Mouse (Mus musculus) forebrain, embryonic 11.5 days (tissue): ENCODE results near the gene Klhl9. TPM values are rescaled to one million over a fixed set of nuclear protein-coding genes. Genes with fewer than 3 reads are reported as not detected.
"Not testable (repeated sequence)": the region's sequence is repeated elsewhere in the genome, so short reads cannot be mapped to it uniquely, and the experiment has no call there.

Experiments
- ATAC-seq: fragments of 200-750 bp; cut with Nextera tagmentation; replicated peaks from 2 replicates; pipeline ENCODE4 v1.8.0; 2017; ENCODE audit warnings: moderate TSS enrichment; ENCODE audit not compliant: low FRiP score
- DNase-seq: peaks from one replicate; pipeline ENCODE4 v3.0.0-alpha.2; 2017; ENCODE audit warnings: low spot score
- H3K27ac ChIP-seq: fragments of 300-500 bp; sonication (generic); 2 replicates; pipeline ENCODE4 v1.5.1; 2014; ENCODE audit warnings: low read depth, low read length
- H3K27me3 ChIP-seq: fragments of 300-500 bp; sonication (generic); 2 replicates; pipeline ENCODE4 v1.6.1; 2014; ENCODE audit warnings: mild to moderate bottlenecking, low read length, mixed read lengths; ENCODE audit not compliant: control insufficient read depth, insufficient read depth
- H3K36me3 ChIP-seq: fragments of 300-500 bp; sonication (generic); 2 replicates; pipeline ENCODE4 v1.6.1; 2014; ENCODE audit warnings: mild to moderate bottlenecking, low read length, moderate library complexity, mixed read lengths; ENCODE audit not compliant: control insufficient read depth, insufficient read depth
- H3K4me1 ChIP-seq: fragments of 300-500 bp; sonication (generic); replicated peaks from 2 replicates; pipeline ENCODE4 v1.6.1; 2014; ENCODE audit warnings: low read length, mixed read lengths; ENCODE audit not compliant: control insufficient read depth, insufficient read depth
- H3K4me2 ChIP-seq: fragments of 300-500 bp; sonication (generic); 2 replicates; pipeline ENCODE4 v1.6.1; 2014; ENCODE audit warnings: low read depth, mild to moderate bottlenecking, low read length, moderate library complexity, mixed read lengths; ENCODE audit not compliant: severe bottlenecking
- H3K4me3 ChIP-seq: fragments of 300-500 bp; sonication (generic); 2 replicates; pipeline ENCODE4 v1.5.1; 2014; ENCODE audit warnings: low read depth, low read length
- H3K9ac ChIP-seq: fragments of 300-500 bp; sonication (generic); 2 replicates; pipeline ENCODE4 v1.6.1; 2014; ENCODE audit warnings: low read length
- H3K9me3 ChIP-seq: fragments of 300-500 bp; sonication (generic); 2 replicates; pipeline ENCODE4 v1.6.1; 2016; ENCODE audit warnings: low read length, mixed read lengths; ENCODE audit not compliant: control insufficient read depth
- WGBS: fragments of 180-500 bp; shearing (Covaris S2); extraction: QIAGEN DNeasy Blood & Tissue Kit; methylation state at CpG from one replicate; pipeline ENCODE4 v1.1.7; 2014; 5-methylcytosine and 5-hydroxymethylcytosine counted together
- polyA plus RNA-seq: library from polyadenylated mRNA; unstranded; fragments of >200 nt; fragmentation: Nextera tagmentation; extraction: Ambion mirVana; gene quantifications from 2 replicates; pipeline ENCODE4 v1.2.1, GENCODE M21; 2014

Klhl9 gene
- polyA plus RNA-seq, 1 experiment from 2014 or later: 144 TPM

- Histone ChIP-seq H3K4me2 (peak overlapping the region; percentile 65), H3K27ac (peak overlapping the region; percentile 41; the same call in 1 of the 2 replicates), H3K4me3 (peak overlapping the region; percentile 35), H3K9ac (peak overlapping the region; percentile 60)
- not testable (repeated sequence) for ATAC-seq, H3K36me3 ChIP-seq, H3K4me1 ChIP-seq, H3K27me3 ChIP-seq, H3K9me3 ChIP-seq
- peak; percentile 56 for DNase-seq
- 12% methylated on average over 28 of the region's 31 CpGs for WGBS
Observed at GRCm38 (mm10) chr4:88756581-88757513, 34.6 kb upstream of the Klhl9 start.

- not testable (repeated sequence) for H3K27me3 ChIP-seq, H3K4me1 ChIP-seq, H3K4me2 ChIP-seq, H3K4me3 ChIP-seq, H3K27ac ChIP-seq, H3K9me3 ChIP-seq, H3K36me3 ChIP-seq, H3K9ac ChIP-seq, ATAC-seq, DNase-seq
- 70% methylated on average over 15 of the region's 15 CpGs for whole genome bisulfite sequencing
Observed at GRCm38 (mm10) chr4:88754818-88755340, 32.6 kb upstream of the Klhl9 start, which contains the start of gene Gm13271. TSS of gene Gm13271 (plus strand) at chr4:88754868.

GRCm38 (mm10) chr4:88749926-88750325, 27.7 kb upstream of the Klhl9 start:
- 70% methylated on average over 6 of the region's 6 CpGs for WGBS
- no peak for DNase-seq

GRCm38 (mm10) chr4:88744207-88744606, 21.9 kb upstream of the Klhl9 start:
- Histone ChIP-seq H3K27ac (no peak overlapping the region), H3K4me3 (no peak overlapping the region), H3K9ac (no peak overlapping the region), H3K9me3 (no peaks in the 10 kb centered on the region), H3K27me3 (no peaks in the 10 kb centered on the region), H3K36me3 (no peaks in the 10 kb centered on the region), H3K4me1 (no peaks in the 10 kb centered on the region), H3K4me2 (no peak overlapping the region)
- no peak for ATAC-seq
- 74% methylated on average over 3 of the region's 3 CpGs for WGBS
- DNase-seq: no peak

More at GRCm38 (mm10) chr4:88749926-88750325, 27.7 kb upstream of the Klhl9 start:
- Histone ChIP-seq H3K4me3 (no peak overlapping the region), H3K4me1 (no peaks in the 10 kb centered on the region), H3K36me3 (no peaks in the 10 kb centered on the region), H3K27ac (no peak overlapping the region), H3K4me2 (no peak overlapping the region), H3K9ac (no peak overlapping the region), H3K9me3 (no peaks in the 10 kb centered on the region), H3K27me3 (no peaks in the 10 kb centered on the region)
- ATAC-seq: no peak

- H3K27ac ChIP-seq: no peak overlapping the region
- H3K27me3 ChIP-seq: no peaks in the 10 kb centered on the region
- no peaks in the 10 kb centered on the region for H3K36me3 ChIP-seq
- WGBS: 77% methylated on average over 7 of the region's 7 CpGs
- H3K4me3 ChIP-seq: no peak overlapping the region
- H3K4me1 ChIP-seq: no peaks in the 10 kb centered on the region
- no peaks in the 10 kb centered on the region for H3K9me3 ChIP-seq
- no peak overlapping the region for H3K9ac ChIP-seq
- ATAC-seq (no peak), DNase-seq (no peak)
- no peak overlapping the region for H3K4me2 ChIP-seq
Observed at GRCm38 (mm10) chr4:88742771-88743371, 20.6 kb upstream of the Klhl9 start.

- H3K27ac ChIP-seq: no peak overlapping the region
- no peak overlapping the region for H3K4me3 ChIP-seq
- no peaks in the 10 kb centered on the region for H3K4me1 ChIP-seq
- ATAC-seq (no peak), DNase-seq (no peak)
- WGBS: 93% methylated on average over 4 of the region's 4 CpGs
- H3K9ac ChIP-seq: no peak overlapping the region
- H3K27me3 ChIP-seq: no peaks in the 10 kb centered on the region
- no peak overlapping the region for H3K4me2 ChIP-seq
- no peaks in the 10 kb centered on the region for H3K9me3 ChIP-seq
- H3K36me3 ChIP-seq: no peaks in the 10 kb centered on the region
Observed at GRCm38 (mm10) chr4:88741426-88741825, 19.2 kb upstream of the Klhl9 start.

GRCm38 (mm10) chr4:88739036-88739435, 16.8 kb upstream of the Klhl9 start:
- Histone ChIP-seq H3K27me3 (no peaks in the 10 kb centered on the region), H3K4me3 (no peak overlapping the region), H3K27ac (no peak overlapping the region), H3K9me3 (no peaks in the 10 kb centered on the region), H3K9ac (no peak overlapping the region), H3K4me2 (no peak overlapping the region), H3K4me1 (no peaks in the 10 kb centered on the region), H3K36me3 (no peaks in the 10 kb centered on the region)
- ATAC-seq: no peak
- 95% methylated on average over 6 of the region's 6 CpGs for WGBS
- DNase-seq: no peak

GRCm38 (mm10) chr4:88738480-88738879, 16.2 kb upstream of the Klhl9 start:
- WGBS: 6% methylated on average over 2 of the region's 2 CpGs
- Histone ChIP-seq H3K36me3 (no peaks in the 10 kb centered on the region), H3K27me3 (no peaks in the 10 kb centered on the region), H3K9me3 (no peaks in the 10 kb centered on the region), H3K4me2 (no peak overlapping the region), H3K4me1 (no peaks in the 10 kb centered on the region), H3K9ac (no peak overlapping the region), H3K27ac (no peak overlapping the region), H3K4me3 (no peak overlapping the region)
- DNase-seq (peak; percentile 90), ATAC-seq (peak; percentile 61; the same call in 1 of the 2 replicates)
